Mouse (Mus musculus): ENCODE results near the gene Cdkn2b.

The Cdkn2b gene

DNA sequence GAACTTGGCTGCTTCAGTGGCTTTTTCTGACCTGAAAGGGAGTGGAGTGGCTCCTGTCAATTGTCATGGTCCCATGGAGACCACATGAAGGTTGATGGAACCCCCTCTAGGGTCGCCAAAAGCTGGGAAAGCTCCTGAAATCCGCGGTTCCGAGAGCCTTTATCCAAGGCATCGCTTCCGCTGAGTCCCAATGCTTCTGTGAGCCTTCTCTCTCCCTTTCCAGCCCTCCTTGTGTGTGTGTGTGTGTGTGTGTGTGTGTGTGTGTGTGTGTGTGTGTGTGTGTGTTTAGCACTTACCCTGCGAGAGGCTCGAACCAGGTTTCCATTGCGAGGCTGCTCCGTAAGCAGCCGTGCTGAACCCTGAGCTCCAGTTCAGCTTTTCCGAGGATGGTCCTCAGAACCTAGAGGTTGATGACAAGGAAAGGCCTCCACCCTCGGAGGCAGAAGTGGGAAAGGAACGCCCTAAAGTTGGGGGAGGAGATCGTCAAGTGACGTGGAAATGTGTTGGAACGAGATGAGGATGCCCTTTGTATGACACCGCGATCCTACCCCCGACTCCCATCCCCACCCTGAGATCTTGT lies 37.8 kb downstream of the Cdkn2b start:
- in situ Hi-C loops (cut with MboI; ENCODE audit: low pct_unique_long_range_greater_than_20kb in 1 of 2, low sequenced_read_pairs in 2 of 2, unreplicated experiment in 1 of 2), result no loop called here

DNA sequence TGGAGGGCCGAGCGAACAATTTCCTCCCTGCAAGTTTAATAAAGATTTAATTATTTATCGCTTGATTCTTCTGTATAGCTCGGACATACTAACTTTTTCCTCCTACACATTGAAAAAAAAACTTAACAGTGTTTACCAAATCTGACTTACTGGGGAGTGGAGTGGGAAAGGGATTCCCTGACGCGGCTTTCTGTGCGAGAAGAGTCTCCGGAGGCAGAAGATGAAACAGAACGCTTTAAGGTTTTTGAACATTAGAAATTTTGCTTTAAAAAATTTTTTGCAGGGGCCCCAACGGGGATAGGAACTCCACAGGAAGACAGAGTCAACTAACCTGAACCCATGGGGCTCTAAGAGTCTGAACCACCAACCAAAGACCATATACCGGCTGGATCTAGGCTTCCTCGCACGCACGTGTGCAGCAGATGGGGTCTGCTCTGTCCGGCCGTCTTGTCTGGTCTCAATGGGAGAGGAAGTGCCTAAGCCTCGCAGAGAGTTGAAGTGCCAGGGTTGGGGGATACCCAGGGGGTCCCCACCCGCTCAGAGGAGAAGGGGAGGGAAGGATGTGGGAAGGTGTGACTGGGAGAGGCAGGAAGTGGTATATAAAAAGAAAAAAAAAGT lies 38.6 kb downstream of the Cdkn2b start:
- in situ Hi-C loops (cut with MboI; ENCODE audit: low pct_unique_long_range_greater_than_20kb in 1 of 2, low sequenced_read_pairs in 2 of 2, unreplicated experiment in 1 of 2), result no loop called here

DNA sequence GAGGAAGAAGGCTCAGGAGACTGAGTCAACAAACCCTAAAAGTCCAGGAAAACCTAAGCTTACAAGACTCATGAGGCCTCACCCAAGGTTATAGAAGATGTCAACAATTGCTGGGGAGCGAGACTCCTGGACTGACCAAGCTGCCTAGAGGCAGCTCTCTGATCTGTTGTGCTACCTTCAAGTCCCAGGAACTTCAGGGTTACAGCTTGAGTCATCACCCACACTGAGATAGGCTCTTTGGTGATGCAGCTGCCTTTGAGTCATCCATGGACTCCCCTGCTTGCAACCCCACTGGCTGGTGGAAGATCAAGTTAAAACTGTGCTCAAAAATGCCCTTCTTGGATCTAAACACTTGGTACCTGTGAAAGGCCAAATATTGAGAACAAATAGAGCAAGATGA lies 53.1 kb downstream of the Cdkn2b start:
- in situ Hi-C loops (cut with MboI; ENCODE audit: low pct_unique_long_range_greater_than_20kb in 1 of 2, low sequenced_read_pairs in 2 of 2, unreplicated experiment in 1 of 2), result no loop called here
